Mouse (Mus musculus) cerebellum, adult 2 months (tissue): ENCODE measurements around the gene Scn7a.

Experiments used
- CTCF ChIP-seq: fragments of 200-500 bp; IDR thresholded peaks from 2 replicates; pipeline ENCODE4 v1.5.1; 2011; ENCODE audit warnings: low read depth, mild to moderate bottlenecking, control low read depth, low read length, moderate library complexity, borderline replicate concordance; ENCODE audit not compliant: insufficient read depth
- POLR2A ChIP-seq: fragments of 200-500 bp; IDR thresholded peaks from 2 replicates; pipeline ENCODE4 v1.6.1; 2011; ENCODE audit warnings: low read length, control low read depth, borderline replicate concordance; ENCODE audit not compliant: insufficient read depth

DNA sequence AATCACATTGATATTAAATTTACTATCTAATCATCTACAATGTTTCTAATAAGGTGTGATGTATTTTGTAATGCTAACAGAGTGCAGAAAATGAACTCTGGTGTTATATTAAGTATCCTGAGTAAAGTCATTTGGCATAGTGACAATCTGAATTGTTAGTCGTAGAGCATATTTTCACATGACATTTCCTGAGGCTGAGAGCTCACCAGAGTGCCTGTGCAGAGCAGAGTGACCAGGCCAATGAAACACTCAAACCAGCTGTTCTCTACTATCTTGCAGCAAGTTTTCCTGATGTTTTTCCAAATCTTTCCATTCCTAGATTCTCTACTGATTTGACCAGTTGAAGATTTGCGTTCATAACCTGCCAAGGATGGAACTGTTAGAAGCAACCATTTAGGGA, 92.4 kb downstream of the Scn7a start:
- TF ChIP-seq CTCF (no peak), POLR2A (no peak)
